Mouse (Mus musculus) heart, adult 8-10 months (tissue): ENCODE measurements around the gene Ppp2r3a. TPM values are rescaled to one million over a fixed set of nuclear protein-coding genes. Genes with fewer than 3 reads are reported as not detected.

Experiments
- DNase-seq: peaks from one replicate; pipeline ENCODE4 v3.0.0; 2022; ENCODE audit warnings: low spot score
- total RNA-seq, 4 experiments: library from RNA; stranded (reverse); gene quantifications; 2 replicates each; pipeline ENCODE4 v1.2.4; 2022

Ppp2r3a gene
- total RNA-seq, 4 experiments from 2014 or later = 204 to 239 (median 221) TPM

DNA sequence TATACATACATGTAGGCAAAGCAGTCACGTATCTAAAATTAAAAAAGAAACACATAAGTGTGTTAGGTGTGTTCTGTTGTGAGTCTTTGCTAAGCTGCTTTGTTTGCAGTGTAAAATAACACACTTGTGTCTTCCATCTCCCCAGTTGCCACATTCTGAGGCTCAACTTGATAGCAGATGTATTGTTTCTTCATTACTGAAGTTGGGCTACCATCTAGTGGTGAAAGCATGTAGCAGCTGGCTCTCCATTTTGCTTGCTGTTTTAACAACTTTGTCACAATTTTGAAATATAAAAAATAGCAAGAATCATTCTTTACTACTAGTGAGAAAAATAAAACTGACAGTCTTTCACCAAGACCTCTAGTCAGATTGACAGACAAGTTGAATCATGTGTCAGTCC lies 92.2 kb downstream of the Ppp2r3a start:
- peak; percentile 40 for DNase-seq

DNA sequence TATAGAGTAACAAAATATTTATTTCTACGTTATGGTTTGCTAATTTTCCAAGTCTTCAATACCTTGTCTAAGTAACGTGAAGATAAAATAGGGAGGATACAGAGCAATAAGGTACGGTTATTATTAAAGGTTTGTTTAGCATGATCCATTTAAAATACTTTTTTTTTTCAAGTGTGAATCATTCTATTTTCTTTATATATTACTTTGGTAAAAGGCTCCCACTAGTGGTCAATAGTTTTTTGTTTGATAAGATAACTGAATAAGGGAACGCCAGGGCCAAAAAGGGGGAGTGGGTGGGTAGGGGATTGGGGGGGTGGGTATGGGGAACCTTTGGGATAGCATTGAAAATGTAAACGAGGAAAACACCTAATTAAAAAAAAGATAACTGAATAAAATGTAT lies 98.7 kb downstream of the Ppp2r3a start:
- no peak for DNase-seq

DNA sequence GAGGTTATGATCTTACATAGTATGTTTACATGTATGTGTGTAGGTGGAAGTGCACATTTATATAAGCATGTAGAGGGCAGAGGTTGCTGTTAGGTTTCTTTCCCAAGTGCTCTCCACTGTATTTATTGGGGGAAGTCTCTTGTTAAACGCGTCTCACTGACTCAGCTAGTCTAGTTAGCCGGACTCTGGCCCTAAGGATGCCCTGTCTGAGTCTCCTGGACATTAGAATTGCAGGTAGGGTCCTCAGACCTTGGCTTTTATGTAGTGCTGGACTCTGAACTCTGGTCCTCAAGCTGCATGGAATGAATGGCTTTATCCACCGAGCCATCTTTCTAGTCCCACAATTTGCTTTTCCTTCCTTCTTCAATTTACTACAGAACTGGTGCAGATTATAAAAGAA lies 108.0 kb downstream of the Ppp2r3a start:
- no peak for DNase-seq

DNA sequence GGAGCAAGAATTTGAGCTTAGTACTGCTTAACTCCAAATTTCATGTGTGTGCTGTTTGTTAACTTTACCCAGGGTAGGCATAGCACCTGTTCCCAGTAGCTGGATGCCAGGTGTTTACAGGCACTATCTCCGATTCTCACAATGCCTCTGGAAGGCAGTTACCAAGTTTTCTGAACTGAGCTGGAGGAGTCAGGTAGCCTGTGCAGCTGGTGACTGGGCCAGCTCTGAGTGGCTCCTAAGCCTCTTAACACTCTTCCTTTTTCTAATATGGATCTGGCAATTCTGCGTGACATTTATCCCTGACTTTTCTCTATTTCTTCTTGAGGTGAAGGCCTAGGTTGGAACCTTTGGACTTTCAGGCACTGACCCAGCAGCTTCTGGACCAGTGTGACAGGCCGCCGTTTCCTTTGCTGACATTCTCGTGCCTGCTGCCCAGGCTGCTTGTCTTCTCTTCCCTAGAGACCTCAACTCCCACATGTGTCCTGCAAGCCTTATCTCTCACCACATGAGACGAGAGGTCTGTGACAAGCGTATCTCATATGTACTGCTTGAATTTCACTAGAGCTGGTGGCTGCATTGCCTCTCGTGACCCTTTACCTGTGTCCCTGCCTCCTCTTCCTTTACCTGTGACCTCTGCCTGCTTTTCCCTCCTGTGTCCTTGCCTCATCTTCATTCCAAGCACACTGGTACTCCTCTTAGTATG lies 137.3 kb downstream of the Ppp2r3a start:
- no peak for DNase-seq

DNA sequence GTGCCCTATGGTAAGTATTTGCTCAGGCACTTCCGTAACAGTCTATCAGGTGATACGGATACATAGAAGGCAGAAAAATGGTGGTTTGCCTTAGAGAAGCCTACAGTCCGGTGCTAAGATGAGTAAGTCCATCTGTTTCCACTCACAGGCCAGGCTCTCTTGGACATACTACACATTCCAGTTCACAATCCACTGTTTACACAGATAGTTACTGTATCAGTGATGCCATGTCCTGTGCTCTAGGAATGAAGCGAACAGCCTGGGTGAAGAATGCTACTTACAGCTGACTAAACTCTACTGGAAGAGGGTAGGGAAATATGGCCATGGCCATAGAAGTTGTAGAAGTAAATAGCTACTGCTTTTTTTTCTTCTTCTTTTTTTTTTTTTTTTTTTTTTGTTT lies 138.3 kb downstream of the Ppp2r3a start:
- DNase-seq = no peak

DNA sequence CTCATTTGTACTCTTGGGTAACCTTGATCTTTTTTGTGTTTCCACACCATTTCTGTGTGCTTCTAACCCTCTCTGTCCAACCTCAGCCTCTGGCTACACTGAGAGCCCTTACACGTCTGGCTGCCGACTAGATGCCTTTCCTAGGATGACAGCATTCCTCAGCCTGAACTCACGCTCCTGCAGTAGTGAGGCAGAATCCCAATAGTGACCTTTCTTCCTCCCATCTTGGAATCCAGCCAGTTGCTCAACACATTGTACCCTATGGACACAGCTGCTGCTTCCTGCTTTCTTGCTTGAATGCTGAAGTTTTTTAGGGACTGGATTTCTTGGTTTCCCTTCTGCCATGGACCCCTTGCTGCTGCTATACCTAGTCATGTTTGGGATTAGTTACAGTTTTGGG lies 141.6 kb downstream of the Ppp2r3a start:
- peak; percentile 43 for DNase-seq

DNA sequence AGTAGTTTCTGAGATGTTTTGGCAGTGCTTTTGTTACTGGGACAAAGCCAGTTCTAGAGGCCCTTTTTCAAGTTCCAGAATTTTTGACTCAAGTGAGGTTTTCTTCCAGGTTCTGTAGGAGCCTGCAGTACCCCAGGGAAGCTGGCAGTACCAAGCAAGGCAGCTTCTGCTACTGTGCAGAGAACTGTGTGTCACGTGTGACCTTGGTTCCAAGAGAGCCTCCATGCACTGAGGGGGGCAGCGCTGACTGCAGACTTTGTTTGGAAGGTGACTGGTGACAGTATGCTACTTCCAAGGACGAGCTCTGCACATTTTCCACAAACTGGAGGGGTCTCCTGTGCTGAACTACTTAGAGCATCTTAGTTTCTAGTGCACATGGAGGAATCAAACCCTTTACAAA lies 144.2 kb downstream of the Ppp2r3a start:
- DNase-seq = no peak

DNA sequence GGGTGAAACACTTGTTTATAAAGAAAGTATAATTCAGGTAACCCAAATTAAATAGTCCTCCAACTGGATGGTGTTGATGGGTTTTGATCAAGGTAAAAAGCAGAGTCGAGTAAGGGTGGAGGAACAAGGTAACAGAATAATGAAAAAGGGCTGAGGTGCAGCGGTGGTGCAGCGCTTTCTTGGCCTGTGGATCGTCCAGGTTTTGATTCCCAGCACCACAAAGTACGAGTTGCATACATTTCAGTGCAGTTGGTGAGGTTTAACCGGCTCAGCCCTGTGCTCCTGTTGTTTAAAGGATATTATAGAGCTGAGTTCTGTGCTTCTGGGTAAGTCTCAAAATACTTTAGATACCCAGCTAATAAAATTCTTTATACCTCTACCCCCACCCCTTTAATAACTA lies 145.9 kb downstream of the Ppp2r3a start:
- no peak for DNase-seq

DNA sequence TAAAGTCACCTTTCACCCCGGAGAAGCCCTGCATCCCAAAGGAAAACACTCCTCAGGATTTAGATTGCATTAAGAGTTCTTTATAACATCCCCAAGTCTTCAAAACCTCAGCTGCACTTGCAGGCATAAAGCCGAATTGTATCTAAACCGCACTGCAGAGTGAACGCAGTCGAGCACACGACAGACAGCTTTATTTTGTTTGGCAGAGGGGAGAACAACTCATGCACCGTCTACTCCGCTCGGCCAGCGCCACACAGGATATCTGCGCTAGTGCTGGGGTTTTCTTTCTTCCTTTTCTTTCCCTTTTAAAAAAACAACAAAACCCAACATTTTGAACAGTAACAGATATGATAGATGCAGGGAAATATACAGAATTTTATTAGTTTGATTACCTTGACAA lies 146.7 kb downstream of the Ppp2r3a start:
- no peak for DNase-seq

DNA sequence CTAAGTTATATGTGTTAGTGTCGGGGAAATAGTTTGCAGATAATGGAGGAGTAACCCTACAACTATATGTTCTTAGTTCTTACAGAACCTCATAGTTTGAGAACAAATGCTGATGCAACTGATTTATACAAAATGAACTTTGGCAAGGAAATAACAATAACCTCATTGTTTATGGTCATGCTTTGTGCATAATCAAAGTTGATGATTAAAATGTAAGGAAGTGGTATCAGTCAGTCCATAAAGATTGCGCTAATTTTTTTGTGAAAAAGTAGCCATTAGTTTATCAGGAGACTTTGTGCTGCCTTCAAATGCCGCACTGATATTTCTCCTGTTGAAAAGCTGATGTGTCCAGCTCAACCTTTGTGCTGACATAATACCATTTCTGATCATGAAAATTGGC lies 149.3 kb downstream of the Ppp2r3a start:
- no peak for DNase-seq

DNA sequence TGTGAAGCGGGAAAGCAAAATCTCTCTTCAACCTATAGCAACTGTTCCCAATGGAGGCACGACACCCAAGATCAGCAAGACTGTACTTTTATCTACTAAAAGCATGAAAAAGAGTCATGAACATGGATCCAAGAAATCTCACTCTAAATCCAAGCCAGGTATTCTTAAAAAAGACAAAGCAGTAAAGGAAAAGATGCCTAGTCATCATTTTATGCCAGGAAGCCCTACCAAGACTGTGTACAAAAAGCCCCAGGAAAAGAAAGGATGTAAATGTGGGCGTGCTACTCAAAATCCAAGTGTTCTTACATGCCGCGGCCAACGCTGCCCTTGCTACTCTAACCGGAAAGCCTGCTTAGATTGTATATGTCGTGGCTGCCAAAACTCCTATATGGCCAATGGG lies 150.0 kb downstream of the Ppp2r3a start:
- no peak for DNase-seq

DNA sequence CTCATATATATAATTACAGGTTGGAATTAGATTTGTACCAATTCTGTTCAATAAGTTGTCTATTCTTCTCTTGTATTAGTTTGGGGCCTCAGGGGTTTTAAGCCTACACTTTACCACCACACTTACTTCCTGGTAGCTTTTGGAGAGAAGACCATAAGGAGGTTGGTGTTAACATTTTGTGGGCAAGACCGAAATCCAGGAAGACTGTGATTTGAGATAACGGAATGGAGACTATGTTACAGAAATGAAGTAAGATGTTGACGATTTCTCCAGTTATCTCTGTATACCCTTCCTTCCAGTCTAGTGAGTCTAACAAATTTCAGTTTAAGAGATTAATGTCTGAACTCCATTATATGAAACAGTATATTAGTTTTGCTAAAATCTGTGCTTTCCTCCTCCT lies 151.4 kb downstream of the Ppp2r3a start:
- no peak for DNase-seq

DNA sequence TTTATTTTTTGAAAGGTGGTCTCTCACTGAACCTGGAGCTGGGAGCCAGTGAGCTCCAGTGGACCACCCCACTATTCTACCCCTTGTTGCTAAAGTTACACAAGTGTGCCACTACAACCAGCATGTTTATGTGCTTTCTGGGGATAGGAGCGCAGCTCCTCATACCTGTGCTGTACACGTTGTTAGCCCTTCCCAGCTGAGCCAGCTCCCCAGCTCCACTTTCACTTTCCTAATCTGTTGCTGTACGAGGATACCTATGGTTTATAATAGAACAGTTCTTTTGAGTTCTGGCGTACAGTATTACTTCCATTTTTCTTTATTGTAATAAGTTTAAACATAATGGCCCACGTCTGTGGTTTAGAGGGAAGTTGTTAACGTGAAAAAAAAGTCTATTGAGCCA lies 152.2 kb downstream of the Ppp2r3a start:
- no peak for DNase-seq

DNA sequence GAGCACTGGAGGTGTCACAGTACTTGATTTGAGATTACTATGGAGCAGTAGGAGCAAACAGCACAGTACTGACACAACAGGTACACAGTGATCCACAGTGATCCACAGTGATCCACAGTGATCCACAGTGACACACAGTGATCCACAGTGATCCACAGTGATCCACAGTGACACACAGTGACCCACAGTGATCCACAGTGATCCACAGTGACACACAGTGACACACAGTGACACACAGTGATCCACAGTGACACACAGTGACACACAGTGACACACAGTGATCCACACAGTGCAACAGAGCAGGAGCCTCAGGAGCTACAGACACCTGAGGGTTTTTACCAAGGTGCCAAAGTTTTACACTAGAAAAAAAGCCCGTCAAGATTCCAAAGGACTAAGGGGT lies 154.1 kb downstream of the Ppp2r3a start:
- no peak for DNase-seq

DNA sequence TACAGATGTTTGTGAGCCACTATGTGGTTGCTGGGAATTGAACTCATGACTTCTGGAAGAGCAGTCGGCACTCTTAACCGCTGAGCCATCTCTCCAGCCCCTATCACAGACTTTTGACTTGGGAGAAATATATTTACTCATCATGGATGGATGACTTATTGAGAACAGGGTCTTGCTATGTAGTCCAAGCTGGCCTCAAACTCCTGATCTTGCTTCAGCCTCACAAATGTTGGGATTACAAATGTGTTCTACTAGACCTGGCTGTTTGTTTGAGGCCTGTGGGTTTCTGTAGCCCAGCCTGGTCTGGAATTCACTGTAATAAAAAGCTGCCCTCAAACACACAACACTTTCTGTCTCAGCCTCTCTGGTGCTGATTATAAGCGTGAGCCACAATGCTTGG lies 155.1 kb downstream of the Ppp2r3a start:
- no peak for DNase-seq

DNA sequence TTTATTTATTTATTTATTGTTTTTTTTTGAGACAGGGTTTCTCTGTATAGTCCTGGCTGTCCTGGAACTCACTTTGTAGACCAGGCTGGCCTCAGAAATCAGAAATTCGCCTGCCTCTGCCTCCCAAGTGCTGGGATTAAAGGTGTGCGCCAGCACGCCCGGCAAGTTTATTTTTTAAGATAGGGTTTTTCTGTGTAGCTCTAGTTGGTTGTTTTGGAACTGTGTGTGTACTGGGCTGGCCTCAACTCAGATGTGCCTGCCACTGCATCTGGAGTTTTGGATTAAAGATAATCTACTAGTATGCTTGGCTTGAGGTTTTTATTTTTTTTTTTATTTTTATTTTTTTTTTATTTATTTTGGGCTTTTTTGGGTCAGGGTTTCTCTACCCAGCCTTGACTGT lies 156.2 kb downstream of the Ppp2r3a start:
- no peak for DNase-seq

DNA sequence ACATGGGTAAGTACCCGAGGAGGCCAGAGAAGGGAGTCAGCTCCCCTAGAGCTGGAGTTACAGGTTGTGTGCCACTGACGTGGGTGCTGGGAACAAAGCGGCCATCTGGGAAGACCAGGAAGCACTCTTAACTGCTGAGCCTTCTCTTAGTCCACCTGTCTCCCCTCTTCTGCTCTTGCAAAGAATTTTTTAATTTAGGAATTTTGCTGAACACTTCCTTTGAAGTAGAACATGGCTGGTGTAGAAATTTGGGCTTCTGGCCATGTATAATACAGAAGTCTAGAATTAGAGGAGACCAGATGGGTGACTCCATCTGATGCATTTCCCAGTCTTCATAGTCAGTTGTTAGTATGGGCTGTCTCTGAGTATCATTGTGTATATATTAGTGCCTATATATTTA lies 167.9 kb downstream of the Ppp2r3a start:
- no peak for DNase-seq

DNA sequence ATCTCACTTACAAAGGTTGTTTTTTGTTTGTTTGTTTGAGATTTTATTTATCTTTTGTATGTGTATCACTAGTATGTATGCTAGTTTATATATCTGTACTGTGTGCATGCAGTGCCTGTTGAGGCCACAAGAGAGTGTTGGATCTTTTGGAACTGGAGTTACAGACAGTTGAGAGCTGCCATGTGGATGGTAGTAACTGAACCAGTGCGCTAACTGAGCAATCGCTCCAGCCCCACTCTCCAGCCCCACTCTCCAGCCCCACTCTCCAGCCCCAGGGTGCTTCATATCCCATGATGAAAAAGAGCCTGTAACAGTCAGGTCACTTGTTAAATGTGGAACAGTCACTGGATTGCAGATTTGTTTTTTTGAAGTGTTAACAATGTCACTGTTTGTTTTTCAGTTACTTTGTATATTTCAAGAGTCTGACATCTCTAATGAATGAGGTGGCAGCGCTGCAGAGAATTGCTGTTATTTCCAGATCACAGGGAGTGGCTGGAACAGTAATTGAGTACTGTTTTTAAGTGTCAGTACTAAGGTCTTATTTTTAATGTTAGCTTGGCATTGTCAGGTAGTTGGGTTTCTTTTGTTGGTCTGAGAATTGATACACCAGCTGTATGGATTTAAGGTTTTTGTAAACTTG lies 171.4 kb downstream of the Ppp2r3a start:
- no peak for DNase-seq

DNA sequence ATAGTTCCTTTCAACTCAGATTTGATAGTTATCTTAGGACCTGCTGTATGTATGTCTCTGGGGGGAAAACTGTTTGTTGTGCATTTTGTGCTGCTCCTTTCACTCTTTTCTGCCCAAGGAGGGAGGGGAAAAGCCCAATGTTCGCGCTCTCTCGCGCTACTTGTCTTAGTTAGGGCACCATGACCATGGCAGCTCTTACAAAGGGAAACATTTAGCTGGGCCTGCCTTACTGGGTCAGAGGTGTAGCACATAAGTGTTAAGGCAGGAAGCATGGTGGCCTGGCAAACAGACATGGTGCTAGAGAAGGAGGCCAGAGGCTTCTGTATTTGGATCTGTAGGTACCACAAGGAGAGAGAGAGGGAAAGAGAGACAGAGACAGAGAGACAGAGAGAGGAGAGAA lies 173.0 kb downstream of the Ppp2r3a start:
- DNase-seq = no peak

DNA sequence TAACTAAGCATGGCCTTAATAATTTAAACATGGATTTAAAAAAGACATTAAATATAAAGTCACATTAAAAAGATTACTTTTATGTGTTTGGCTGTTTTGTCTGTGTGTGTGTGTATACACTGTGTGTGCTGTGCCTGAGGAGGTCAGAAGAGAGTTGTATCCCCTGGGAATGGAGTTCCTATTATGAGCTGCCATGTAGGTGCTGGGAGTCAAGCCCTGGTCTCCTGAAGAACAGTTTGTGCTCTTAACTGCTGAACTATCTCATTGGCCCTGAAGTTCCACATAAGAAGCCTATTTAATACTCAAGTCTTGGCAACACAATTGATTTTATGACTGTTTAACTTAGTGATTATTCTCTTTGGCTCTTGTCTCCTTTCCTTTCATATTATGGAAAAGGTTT lies 174.1 kb downstream of the Ppp2r3a start:
- DNase-seq = no peak

DNA sequence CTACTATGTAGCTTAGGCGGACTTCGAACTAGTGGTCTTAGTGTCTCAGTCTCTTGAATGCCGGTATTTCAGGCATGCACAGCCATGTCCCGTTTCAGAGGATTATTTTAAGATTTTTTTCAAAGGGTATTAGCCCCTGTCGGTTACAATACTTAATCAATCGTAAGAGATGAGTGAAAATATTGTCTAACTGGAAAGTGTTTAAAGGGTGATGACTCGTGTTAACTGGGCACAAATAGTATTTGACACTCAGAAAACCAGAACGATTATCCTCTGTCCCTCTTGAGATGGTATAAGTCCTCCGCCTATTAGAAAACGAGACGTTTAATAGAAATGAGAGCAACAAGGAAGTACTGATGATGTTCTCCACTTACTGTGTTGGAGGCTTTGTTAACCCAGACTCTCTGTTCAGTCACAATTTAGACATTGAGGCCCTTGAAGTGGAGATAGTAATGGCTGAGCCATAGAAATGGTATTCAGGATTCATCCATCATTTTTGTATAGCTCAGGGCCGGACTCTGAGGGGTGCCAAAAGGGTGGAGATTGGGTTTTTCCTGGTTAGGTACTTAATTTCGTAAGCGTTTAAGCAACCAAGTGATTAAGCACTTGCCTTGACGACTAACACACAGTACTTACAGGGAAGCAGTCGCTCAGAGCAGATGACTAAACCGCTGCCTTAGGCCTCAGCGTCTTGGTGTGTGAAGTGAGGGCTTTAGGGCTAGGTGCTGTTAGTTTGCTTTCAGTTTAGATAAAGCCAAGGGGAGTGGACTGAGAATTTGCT lies 175.3 kb downstream of the Ppp2r3a start:
- DNase-seq = no peak

DNA sequence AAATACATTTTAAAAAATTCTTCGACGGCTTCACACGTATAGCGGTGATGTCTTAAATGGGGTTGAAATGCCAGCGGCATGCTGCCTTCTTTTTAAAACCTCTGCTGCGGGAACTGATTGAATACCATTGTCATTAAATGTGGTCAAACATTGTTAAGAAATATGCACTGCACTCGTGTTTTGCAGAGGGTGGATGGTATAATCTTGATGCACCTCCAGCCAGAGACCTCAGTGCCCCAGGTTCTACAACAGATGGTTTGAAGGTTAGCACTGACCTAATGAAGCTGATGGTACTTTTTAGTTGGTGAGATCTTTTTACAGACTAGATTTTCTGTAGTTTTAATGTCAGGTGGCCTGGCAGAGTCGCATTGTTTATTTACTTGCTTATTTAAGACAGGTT lies 175.9 kb downstream of the Ppp2r3a start:
- no peak for DNase-seq

DNA sequence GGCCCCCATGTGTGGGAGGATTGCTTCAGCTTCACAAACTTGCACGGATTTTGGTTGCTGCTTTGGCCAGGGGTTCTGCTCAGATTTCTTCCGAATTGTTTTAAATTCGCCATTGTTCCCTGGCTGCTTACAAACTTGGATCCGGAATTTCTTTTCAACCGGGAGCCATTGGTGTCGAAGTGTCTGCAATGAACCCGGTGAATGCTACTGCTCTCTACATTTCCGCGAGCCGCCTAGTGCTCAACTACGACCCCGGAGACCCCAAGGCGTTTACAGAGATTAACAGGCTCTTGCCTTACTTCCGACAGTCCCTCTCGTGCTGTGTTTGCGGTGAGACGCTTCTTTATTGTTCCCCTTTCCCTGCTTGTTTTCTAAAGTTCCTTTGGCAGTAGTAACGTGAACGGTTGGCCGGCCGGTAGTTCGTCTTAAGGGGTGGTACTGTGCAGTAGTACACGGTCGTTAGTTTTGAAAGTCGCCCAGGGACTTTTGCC lies 176.5 kb downstream of the Ppp2r3a start:
- DNase-seq = no peak
